Mouse (Mus musculus): ENCODE data around the gene Fbxl15. TPM values are rescaled to one million over a fixed set of nuclear protein-coding genes. Genes with fewer than 3 reads are reported as not detected.

The Fbxl15 gene
- polyA plus RNA-seq, 1 experiment = 1.1 TPM

- Histone ChIP-seq H3K36me3 (ENCODE audit: control insufficient read depth, insufficient read depth, low read length, poor library complexity, severe bottlenecking) (no peaks in the 10 kb centered on the region; the same call in 1 of the 2 replicates), H3K27me3 (ENCODE audit: control insufficient read depth, insufficient read depth, low read length, poor library complexity, severe bottlenecking) (no peaks in the 10 kb centered on the region), H3K4me3 (ENCODE audit: low read depth, low read length) (peak overlapping the region; percentile 23), H3K4me1 (ENCODE audit: control insufficient read depth, insufficient read depth, low read length) (no peaks in the 10 kb centered on the region), H3K27ac (ENCODE audit: insufficient read depth, low read length) (no peak overlapping the region), H3K9me3 (replicated peaks; ENCODE audit: control insufficient read depth, insufficient read depth, low read length, poor library complexity, severe bottlenecking) (no peaks in the 10 kb centered on the region), H3K9ac (ENCODE audit: low read depth, poor library complexity, severe bottlenecking) (peak overlapping the region; percentile 19; the same call in 1 of the 2 replicates)
- TF ChIP-seq POLR2A (IDR thresholded peaks at IDR 0.05; ENCODE audit: insufficient read depth, low read length) (no peak), EP300 (IDR thresholded peaks at IDR 0.05; ENCODE audit: insufficient read depth, low read depth, low read length) (no peak), CTCF (IDR thresholded peaks at IDR 0.05; ENCODE audit: low read depth, low read length) (no peak)
Measured at GRCm38 (mm10) chr19:46327531-46328064, 386 bp upstream of the Fbxl15 start.

- H3K27ac ChIP-seq (ENCODE audit: insufficient read depth, low read length) = no peak overlapping the region
Measured at GRCm38 (mm10) chr19:46329031-46329641, 1.2 kb downstream of the Fbxl15 start.

GRCm38 (mm10) chr19:46329951-46330350 is 2.0 kb downstream of the Fbxl15 start:
- Histone ChIP-seq H3K9me3 (replicated peaks; ENCODE audit: control insufficient read depth, insufficient read depth, low read length, poor library complexity, severe bottlenecking) (no peaks in the 10 kb centered on the region), H3K4me1 (ENCODE audit: control insufficient read depth, insufficient read depth, low read length) (no peaks in the 10 kb centered on the region), H3K36me3 (ENCODE audit: control insufficient read depth, insufficient read depth, low read length, poor library complexity, severe bottlenecking) (no peaks in the 10 kb centered on the region; the same call in 1 of the 2 replicates), H3K9ac (ENCODE audit: low read depth, poor library complexity, severe bottlenecking) (no peak overlapping the region), H3K27me3 (ENCODE audit: control insufficient read depth, insufficient read depth, low read length, poor library complexity, severe bottlenecking) (no peaks in the 10 kb centered on the region), H3K27ac (ENCODE audit: insufficient read depth, low read length) (no peak overlapping the region), H3K4me3 (ENCODE audit: low read depth, low read length) (no peak overlapping the region)
- TF ChIP-seq POLR2A (IDR thresholded peaks at IDR 0.05; ENCODE audit: insufficient read depth, low read length) (no peak), EP300 (IDR thresholded peaks at IDR 0.05; ENCODE audit: insufficient read depth, low read depth, low read length) (no peak), CTCF (IDR thresholded peaks at IDR 0.05; ENCODE audit: low read depth, low read length) (peak; percentile 94)

More at GRCm38 (mm10) chr19:46329031-46329641, 1.2 kb downstream of the Fbxl15 start:
- Histone ChIP-seq H3K9ac (ENCODE audit: low read depth, poor library complexity, severe bottlenecking) (peak overlapping the region; percentile 19), H3K9me3 (replicated peaks; ENCODE audit: control insufficient read depth, insufficient read depth, low read length, poor library complexity, severe bottlenecking) (no peaks in the 10 kb centered on the region), H3K36me3 (ENCODE audit: control insufficient read depth, insufficient read depth, low read length, poor library complexity, severe bottlenecking) (no peaks in the 10 kb centered on the region; the same call in 1 of the 2 replicates), H3K4me1 (ENCODE audit: control insufficient read depth, insufficient read depth, low read length) (no peaks in the 10 kb centered on the region), H3K4me3 (ENCODE audit: low read depth, low read length) (peak overlapping the region; percentile 91), H3K27me3 (ENCODE audit: control insufficient read depth, insufficient read depth, low read length, poor library complexity, severe bottlenecking) (no peaks in the 10 kb centered on the region)
- TF ChIP-seq CTCF (IDR thresholded peaks at IDR 0.05; ENCODE audit: low read depth, low read length) (no peak), EP300 (IDR thresholded peaks at IDR 0.05; ENCODE audit: insufficient read depth, low read depth, low read length) (no peak), POLR2A (IDR thresholded peaks at IDR 0.05; ENCODE audit: insufficient read depth, low read length) (no peak)

- H3K36me3 ChIP-seq (ENCODE audit: control insufficient read depth, insufficient read depth, low read length, poor library complexity, severe bottlenecking) = no peaks in the 10 kb centered on the region; the same call in 1 of the 2 replicates
- TF ChIP-seq CTCF (IDR thresholded peaks at IDR 0.05; ENCODE audit: low read depth, low read length) (no peak), EP300 (IDR thresholded peaks at IDR 0.05; ENCODE audit: insufficient read depth, low read depth, low read length) (no peak), POLR2A (IDR thresholded peaks at IDR 0.05; ENCODE audit: insufficient read depth, low read length) (no peak)
- H3K9ac ChIP-seq (ENCODE audit: low read depth, poor library complexity, severe bottlenecking) = no peak overlapping the region
- no peaks in the 10 kb centered on the region for H3K9me3 ChIP-seq (replicated peaks; ENCODE audit: control insufficient read depth, insufficient read depth, low read length, poor library complexity, severe bottlenecking)
- H3K27ac ChIP-seq (ENCODE audit: insufficient read depth, low read length) = no peak overlapping the region
- no peak overlapping the region for H3K4me3 ChIP-seq (ENCODE audit: low read depth, low read length)
- no peaks in the 10 kb centered on the region for H3K4me1 ChIP-seq (ENCODE audit: control insufficient read depth, insufficient read depth, low read length)
- H3K27me3 ChIP-seq (ENCODE audit: control insufficient read depth, insufficient read depth, low read length, poor library complexity, severe bottlenecking) = no peaks in the 10 kb centered on the region
Measured at GRCm38 (mm10) chr19:46330696-46331095, 2.7 kb downstream of the Fbxl15 start.

GRCm38 (mm10) chr19:46331326-46331725 is 3.3 kb downstream of the Fbxl15 start:
- no peak overlapping the region for H3K27ac ChIP-seq (ENCODE audit: insufficient read depth, low read length)
- no peaks in the 10 kb centered on the region; the same call in 1 of the 2 replicates for H3K36me3 ChIP-seq (ENCODE audit: control insufficient read depth, insufficient read depth, low read length, poor library complexity, severe bottlenecking)
- H3K9me3 ChIP-seq (replicated peaks; ENCODE audit: control insufficient read depth, insufficient read depth, low read length, poor library complexity, severe bottlenecking) = no peaks in the 10 kb centered on the region
- no peaks in the 10 kb centered on the region for H3K27me3 ChIP-seq (ENCODE audit: control insufficient read depth, insufficient read depth, low read length, poor library complexity, severe bottlenecking)
- TF ChIP-seq POLR2A (IDR thresholded peaks at IDR 0.05; ENCODE audit: insufficient read depth, low read length) (no peak), CTCF (IDR thresholded peaks at IDR 0.05; ENCODE audit: low read depth, low read length) (no peak), EP300 (IDR thresholded peaks at IDR 0.05; ENCODE audit: insufficient read depth, low read depth, low read length) (no peak)
- H3K4me1 ChIP-seq (ENCODE audit: control insufficient read depth, insufficient read depth, low read length) = no peaks in the 10 kb centered on the region
- no peak overlapping the region for H3K4me3 ChIP-seq (ENCODE audit: low read depth, low read length)
- no peak overlapping the region for H3K9ac ChIP-seq (ENCODE audit: low read depth, poor library complexity, severe bottlenecking)

- H3K4me3 ChIP-seq (ENCODE audit: low read depth, low read length) = no peak overlapping the region
- no peak overlapping the region for H3K27ac ChIP-seq (ENCODE audit: insufficient read depth, low read length)
- H3K9ac ChIP-seq (ENCODE audit: low read depth, poor library complexity, severe bottlenecking) = no peak overlapping the region
- TF ChIP-seq POLR2A (IDR thresholded peaks at IDR 0.05; ENCODE audit: insufficient read depth, low read length) (no peak), EP300 (IDR thresholded peaks at IDR 0.05; ENCODE audit: insufficient read depth, low read depth, low read length) (no peak), CTCF (IDR thresholded peaks at IDR 0.05; ENCODE audit: low read depth, low read length) (no peak)
- H3K4me1 ChIP-seq (ENCODE audit: control insufficient read depth, insufficient read depth, low read length) = no peaks in the 10 kb centered on the region
- no peaks in the 10 kb centered on the region for H3K9me3 ChIP-seq (replicated peaks; ENCODE audit: control insufficient read depth, insufficient read depth, low read length, poor library complexity, severe bottlenecking)
- H3K36me3 ChIP-seq (ENCODE audit: control insufficient read depth, insufficient read depth, low read length, poor library complexity, severe bottlenecking) = no peaks in the 10 kb centered on the region; the same call in 1 of the 2 replicates
- no peaks in the 10 kb centered on the region for H3K27me3 ChIP-seq (ENCODE audit: control insufficient read depth, insufficient read depth, low read length, poor library complexity, severe bottlenecking)
Measured at GRCm38 (mm10) chr19:46331936-46332335, 4.0 kb downstream of the Fbxl15 start.

Measured in ES-Bruce4 (cell line).